In genomic region chr17:85609094-85609425, GRCm38 (mm10) we compare ENCODE assay signal across 15 mouse cellular contexts. TPM values are rescaled to one million over a fixed set of nuclear protein-coding genes. Genes with fewer than 3 reads are reported as not detected.
DNase-seq lines count a peak whose midpoint lies in the region; ATAC-seq and TF ChIP-seq lines count a peak whose summit lies in the region.
"Had no signal": no experiment of that assay in that cellular context is flagged by ENCODE, and none has a peak within 500 bp of the region (broad histone marks: within the 10 kb centered on the region; RNA-seq: fewer than 3 reads in every experiment).

No protein-coding gene starts in this region.

- no peak for ATAC-seq in heart, embryonic 11.5 days (replicated peaks; ENCODE audit: insufficient number of reproducible peaks, low FRiP score, low TSS enrichment)
- ATAC-seq in kidney, embryonic 16.5 days (ENCODE audit: low FRiP score, low TSS enrichment) = no peak
- ATAC-seq in forebrain, embryonic 15.5 days (replicated peaks) = no peak
- ATAC-seq in midbrain, embryonic 15.5 days (replicated peaks) = no peak
- ATAC-seq: inflammation-experienced regulatory T-cells, adult 6 months had no signal

- 1% methylated on average over 13 of the region's 13 CpGs for WGBS in heart, embryonic 11.5 days (ENCODE audit: insufficient replicate concordance)
- WGBS in kidney, embryonic 16.5 days = under 1% methylated on average over 13 of the region's 13 CpGs
- WGBS in forebrain, embryonic 15.5 days = 8% methylated on average over 13 of the region's 13 CpGs
- under 1% methylated on average over 13 of the region's 13 CpGs for WGBS in midbrain, embryonic 15.5 days
- 3% methylated on average over 13 of the region's 13 CpGs for WGBS in lung, adult 2 months

- H3K4me2 ChIP-seq in heart, embryonic 11.5 days = peak overlapping the region; percentile 48
- H3K4me2 ChIP-seq in kidney, embryonic 16.5 days (replicated peaks; ENCODE audit: low read depth, low read length) = no peak overlapping the region
- peak overlapping the region; percentile 18 for H3K4me2 ChIP-seq in forebrain, embryonic 15.5 days (replicated peaks)
- H3K4me2 ChIP-seq in midbrain, embryonic 15.5 days = peak overlapping the region; percentile 39

- peaks cover 89% of the 10 kb centered on the region for H3K27me3 ChIP-seq in heart, embryonic 11.5 days (ENCODE audit: control insufficient read depth, insufficient read depth, low read length)
- peaks cover 91% of the 10 kb centered on the region for H3K27me3 ChIP-seq in kidney, embryonic 16.5 days (ENCODE audit: insufficient read depth, low read length)
- peaks cover 88% of the 10 kb centered on the region for H3K27me3 ChIP-seq in forebrain, embryonic 15.5 days
- H3K27me3 ChIP-seq in midbrain, embryonic 15.5 days (replicated peaks) = peaks cover 90% of the 10 kb centered on the region

- no peak for DNase-seq in heart, postnatal 36 days
- DNase-seq in kidney, postnatal 36 days = no peak
- no peak for DNase-seq in ovary, postnatal 14 days (ENCODE audit: low spot score)
- no peak for DNase-seq in lung, adult 2 months
- DNase-seq: cerebellum, postnatal 14 days; gastrocnemius, postnatal 36 days; right cerebral cortex, postnatal 25 days; thymus, postnatal 36 days had no signal

- no peaks in the 10 kb centered on the region for H3K36me3 ChIP-seq in heart, embryonic 11.5 days (ENCODE audit: control insufficient read depth, insufficient read depth, low read length)
- H3K36me3 ChIP-seq in kidney, embryonic 16.5 days (ENCODE audit: insufficient read depth, low read length) = no peaks in the 10 kb centered on the region
- no peaks in the 10 kb centered on the region for H3K36me3 ChIP-seq in forebrain, embryonic 15.5 days
- H3K36me3 ChIP-seq in midbrain, embryonic 15.5 days (replicated peaks) = no peaks in the 10 kb centered on the region

- no peak overlapping the region for H3K27ac ChIP-seq in heart, embryonic 11.5 days (ENCODE audit: low read depth, low read length)
- H3K27ac ChIP-seq in kidney, embryonic 16.5 days (ENCODE audit: low read length) = no peak overlapping the region
- no peak overlapping the region for H3K27ac ChIP-seq in forebrain, embryonic 15.5 days (replicated peaks)
- peak overlapping the region; percentile 50 for H3K27ac ChIP-seq in midbrain, embryonic 15.5 days

- peak overlapping the region; percentile 30 for H3K4me3 ChIP-seq in heart, embryonic 11.5 days (ENCODE audit: low read depth, low read length)
- H3K4me3 ChIP-seq in kidney, embryonic 16.5 days (ENCODE audit: low read length) = peak overlapping the region; percentile 3; the same call in 1 of the 2 replicates
- peak overlapping the region; percentile 0; the same call in 1 of the 2 replicates for H3K4me3 ChIP-seq in forebrain, embryonic 15.5 days
- 0 out of 2 replicates have a peak overlapping the region, but pooled peaks have one; percentile 1 for H3K4me3 ChIP-seq in midbrain, embryonic 15.5 days
- no peak overlapping the region for H3K4me3 ChIP-seq in lung, adult 2 months (replicated peaks; ENCODE audit: extremely low read depth, low read depth, low read length)
- H3K4me3 ChIP-seq: megakaryocyte, embryonic 14.5 days had no signal

- no peak for TF ChIP-seq CTCF in lung, adult 2 months (IDR thresholded peaks at IDR 0.05; ENCODE audit: insufficient read depth, low read length)

- no peak overlapping the region for H3K9ac ChIP-seq in heart, embryonic 11.5 days (ENCODE audit: low read depth, low read length)
- H3K9ac ChIP-seq in kidney, embryonic 16.5 days (replicated peaks; ENCODE audit: low read length) = no peak overlapping the region
- no peak overlapping the region for H3K9ac ChIP-seq in forebrain, embryonic 15.5 days (replicated peaks)
- H3K9ac ChIP-seq in midbrain, embryonic 15.5 days = 0 out of 2 replicates have a peak overlapping the region, but pooled peaks have one; percentile 6

- no peaks in the 10 kb centered on the region for H3K9me3 ChIP-seq in heart, embryonic 11.5 days (replicated peaks; ENCODE audit: control insufficient read depth, low read length)
- no peaks in the 10 kb centered on the region for H3K9me3 ChIP-seq in kidney, embryonic 16.5 days (ENCODE audit: low read length)
- H3K9me3 ChIP-seq in forebrain, embryonic 15.5 days = no peaks in the 10 kb centered on the region
- H3K9me3 ChIP-seq in midbrain, embryonic 15.5 days = no peaks in the 10 kb centered on the region
- H3K9me3 ChIP-seq: megakaryocyte, embryonic 14.5 days had no signal

- 0 out of 2 replicates have a peak, but pooled peaks cover 6% of the 10 kb centered on the region for H3K4me1 ChIP-seq in heart, embryonic 11.5 days (ENCODE audit: control insufficient read depth, insufficient read depth, low read length)
- no peaks in the 10 kb centered on the region for H3K4me1 ChIP-seq in kidney, embryonic 16.5 days (ENCODE audit: insufficient read depth, low read length)
- peaks cover 20% of the 10 kb centered on the region for H3K4me1 ChIP-seq in forebrain, embryonic 15.5 days
- peaks cover 7% of the 10 kb centered on the region for H3K4me1 ChIP-seq in midbrain, embryonic 15.5 days
- H3K4me1 ChIP-seq in lung, adult 2 months (ENCODE audit: control insufficient read depth, insufficient read depth, low read length) = no peaks in the 10 kb centered on the region
- H3K4me1 ChIP-seq: megakaryocyte, embryonic 14.5 days had no signal

- intact Hi-C loops in heart, postnatal 36 days (cut with DNase I) = no loop called here

- TF ChIP-seq POLR2A in lung, adult 2 months (IDR thresholded peaks at IDR 0.05; ENCODE audit: borderline replicate concordance, extremely low read depth, low read depth, low read length) = no peak

RNA-seq across cellular contexts. Expression of gene Six3, which starts 4.3 kb away (rescaled TPM):
- polyA plus RNA-seq in heart, embryonic 11.5 days (2014; fragmentation: Nextera tagmentation; extraction: Ambion mirVana) = not detected in 2 replicates
- not detected for total RNA-seq in heart, postnatal 36 days (2021)
- polyA plus RNA-seq in kidney, embryonic 16.5 days (2015; fragmentation: Nextera tagmentation; extraction: Ambion mirVana) = not detected in 2 replicates
- 18.0 and 21.7 TPM in 2 replicates for polyA plus RNA-seq in forebrain, embryonic 15.5 days (2015; fragmentation: Nextera tagmentation; extraction: Ambion mirVana)
- 30.2 and 30.4 TPM in 2 replicates for polyA plus RNA-seq in midbrain, embryonic 15.5 days (2015; fragmentation: Nextera tagmentation; extraction: Ambion mirVana)
- not detected in 2 replicates for polyA plus RNA-seq in lung, adult 2 months (2012; rRNA removed)
- total RNA-seq: gastrocnemius, postnatal 36 days had no signal
- polyA plus RNA-seq: liver, embryonic 16.5 days had no signal

Comparison
In these comparisons a context has a peak if more than half of its experiments do, and no peak if none do; other contexts are left out.
1. RNA of gene Six3, which starts 4.3 kb away (polyA plus RNA-seq): 30.2 to 30.4 TPM in midbrain, embryonic 15.5 days and 18.0 to 21.7 TPM in forebrain, embryonic 15.5 days; not detected in heart, embryonic 11.5 days, not detected in lung, adult 2 months and not detected in kidney, embryonic 16.5 days; every median in the first group is over 10 times any median in the second.